Mouse (Mus musculus) myocyte (in vitro differentiated cells): ENCODE measurements around the gene Trit1.

Experiments used
- MAX ChIP-seq: IDR thresholded peaks from one replicate; pipeline ENCODE4 v1.6.1; 2011; ENCODE audit warnings: low read depth, mild to moderate bottlenecking, control low read depth
- MYOG ChIP-seq, 3 experiments: IDR thresholded peaks; one replicate each; pipeline ENCODE4 v1.6.1; 2011; ENCODE audit warnings: control low read depth in 2 of 3, low read depth in 2 of 3, mild to moderate bottlenecking in 2 of 3; ENCODE audit not compliant: insufficient read length in 2 of 3, control insufficient read depth in 1 of 3, insufficient read depth in 1 of 3
- POLR2A ChIP-seq: IDR thresholded peaks from one replicate; pipeline ENCODE4 v1.6.1; 2011; ENCODE audit warnings: low read depth, mild to moderate bottlenecking, control low read depth, moderate library complexity; ENCODE audit not compliant: insufficient read length
- POLR2AphosphoS2 ChIP-seq: IDR thresholded peaks from one replicate; pipeline ENCODE4 v1.6.1; 2011; ENCODE audit warnings: low read depth, control low read depth; ENCODE audit not compliant: insufficient read length
- TCF12 ChIP-seq: IDR thresholded peaks from one replicate; pipeline ENCODE4 v1.6.1; 2011; ENCODE audit warnings: mild to moderate bottlenecking, control low read depth; ENCODE audit not compliant: poor library complexity, insufficient read depth, severe bottlenecking
- USF1 ChIP-seq: IDR thresholded peaks from one replicate; pipeline ENCODE4 v1.6.1; 2011; ENCODE audit warnings: low read depth, mild to moderate bottlenecking, control low read depth, moderate library complexity

DNA sequence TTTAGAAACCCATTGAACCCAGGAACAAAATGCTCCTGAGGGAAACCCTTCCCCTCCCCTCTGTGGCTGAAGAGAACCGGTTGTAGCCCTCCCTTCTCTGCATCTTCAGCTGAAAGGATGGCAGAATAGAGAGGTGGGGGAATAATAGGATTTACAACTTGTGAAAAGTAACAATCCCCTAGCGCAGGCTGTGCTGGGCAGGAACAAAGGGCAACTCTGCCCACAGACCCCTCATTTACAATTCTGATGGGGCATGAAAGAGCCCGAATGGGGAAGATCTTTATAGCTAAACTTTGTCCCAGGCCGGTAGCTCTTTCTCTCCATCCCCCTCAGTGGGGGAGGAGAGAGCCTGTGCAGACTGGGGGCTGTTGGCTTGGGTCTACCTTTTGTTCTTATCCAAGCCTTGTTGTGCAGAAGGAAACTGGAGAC lies 17.1 kb upstream of the Trit1 start:
- TF ChIP-seq USF1, result no peak
- no peak for TF ChIP-seq POLR2A
- TF ChIP-seq MYOG (IDR thresholded peaks at IDR 0.05; ENCODE audit: control insufficient read depth in 1 of 3, insufficient read depth in 1 of 3, insufficient read length in 2 of 3, low read depth in 2 of 3), result no peak
- no peak for TF ChIP-seq MAX
- no peak for TF ChIP-seq TCF12
- no peak for TF ChIP-seq POLR2AphosphoS2
